Mouse (Mus musculus) ES-E14 (cell line): ENCODE measurements around the gene C1qtnf4. TPM values are rescaled to one million over a fixed set of nuclear protein-coding genes. Genes with fewer than 3 reads are reported as not detected.
"Not testable (repeated sequence)": the region's sequence is repeated elsewhere in the genome, so short reads cannot be mapped to it uniquely, and the experiment has no call there.

ENCODE experiments used
- DNase-seq: peaks from one replicate; pipeline ENCODE4 v3.0.0-alpha.2; 2013; ENCODE audit warnings: low read depth, low spot score
- H3K27ac ChIP-seq: 2 replicates; pipeline ENCODE4 v1.5.1; 2012; ENCODE audit warnings: low read depth, mild to moderate bottlenecking, low read length, moderate library complexity, mixed read lengths; ENCODE audit not compliant: poor library complexity, insufficient read depth, severe bottlenecking
- H3K36me3 ChIP-seq: 2 replicates; pipeline ENCODE4 v1.6.1; 2012; ENCODE audit warnings: mild to moderate bottlenecking, low read length, moderate library complexity, mixed read lengths; ENCODE audit not compliant: control insufficient read depth, poor library complexity, insufficient read depth, severe bottlenecking
- H3K4me1 ChIP-seq, 2 experiments: fragments of 150-350 bp in 1 of 2; sonication (generic) in 1 of 2; 2 replicates each; pipeline ENCODE4 v1.6.1; 2012; ENCODE audit warnings: low read length in 2 of 2, mild to moderate bottlenecking in 1 of 2, mixed read lengths in 1 of 2; ENCODE audit not compliant: control insufficient read depth in 2 of 2, insufficient read depth in 2 of 2, poor library complexity in 1 of 2
- H3K4me3 ChIP-seq, 2 experiments: fragments of 150-350 bp in 1 of 2; sonication (generic) in 1 of 2; 2 replicates each; pipeline ENCODE4 v1.5.1; 2012; ENCODE audit warnings: low read length in 2 of 2, low read depth in 1 of 2, mild to moderate bottlenecking in 1 of 2, mixed read lengths in 1 of 2; ENCODE audit not compliant: insufficient read depth in 1 of 2, poor library complexity in 1 of 2, severe bottlenecking in 1 of 2
- H3K9ac ChIP-seq: 2 replicates; pipeline ENCODE4 v1.6.1; 2012; ENCODE audit warnings: low read depth, mild to moderate bottlenecking, low read length, mixed read lengths; ENCODE audit not compliant: poor library complexity, insufficient read depth, severe bottlenecking
- H3K9me3 ChIP-seq: fragments of 150-350 bp; sonication (generic); 2 replicates; pipeline ENCODE4 v1.6.1; 2012; ENCODE audit warnings: low read depth, mild to moderate bottlenecking, low read length; ENCODE audit not compliant: control insufficient read depth, insufficient read depth
- CHD2 ChIP-seq: IDR thresholded peaks from 2 replicates; pipeline ENCODE4 v1.6.1; 2014; ENCODE audit warnings: mild to moderate bottlenecking, low read depth, low read length, inconsistent platforms
- HCFC1 ChIP-seq: IDR thresholded peaks from 2 replicates; pipeline ENCODE4 v1.6.1; 2012; ENCODE audit warnings: low read length, inconsistent platforms, borderline replicate concordance; ENCODE audit not compliant: insufficient read depth
- MAFK ChIP-seq: IDR thresholded peaks from 2 replicates; pipeline ENCODE4 v1.6.1; 2014; ENCODE audit warnings: mild to moderate bottlenecking, low read depth, low read length, inconsistent platforms; ENCODE audit not compliant: insufficient read depth
- ZC3H11A ChIP-seq: IDR thresholded peaks from 2 replicates; pipeline ENCODE4 v1.6.1; 2012; ENCODE audit warnings: low read depth, mild to moderate bottlenecking, inconsistent platforms, low read length, borderline replicate concordance
- ZNF384 ChIP-seq: IDR thresholded peaks from 2 replicates; pipeline ENCODE4 v1.6.1; 2012; ENCODE audit warnings: low read depth, low read length, inconsistent platforms
- in situ Hi-C, 2 experiments: fragments of 600-800 bp; cut with MboI; formaldehyde crosslinking; loops; one replicate each; pipeline ENCODE4 v1.15.1; 2025; ENCODE audit warnings: low sequenced_read_pairs in 2 of 2, inconsistent platforms in 1 of 2; ENCODE audit not compliant: unreplicated experiment in 2 of 2
- total RNA-seq: library from RNA; depleted of rRNA; stranded (reverse); fragments of 300-350 nt; gene quantifications from 2 replicates; pipeline ENCODE4 v1.2.3, GENCODE M21; 2012

Gene C1qtnf4
- total RNA-seq, 1 experiment = 2.8 TPM

DNA sequence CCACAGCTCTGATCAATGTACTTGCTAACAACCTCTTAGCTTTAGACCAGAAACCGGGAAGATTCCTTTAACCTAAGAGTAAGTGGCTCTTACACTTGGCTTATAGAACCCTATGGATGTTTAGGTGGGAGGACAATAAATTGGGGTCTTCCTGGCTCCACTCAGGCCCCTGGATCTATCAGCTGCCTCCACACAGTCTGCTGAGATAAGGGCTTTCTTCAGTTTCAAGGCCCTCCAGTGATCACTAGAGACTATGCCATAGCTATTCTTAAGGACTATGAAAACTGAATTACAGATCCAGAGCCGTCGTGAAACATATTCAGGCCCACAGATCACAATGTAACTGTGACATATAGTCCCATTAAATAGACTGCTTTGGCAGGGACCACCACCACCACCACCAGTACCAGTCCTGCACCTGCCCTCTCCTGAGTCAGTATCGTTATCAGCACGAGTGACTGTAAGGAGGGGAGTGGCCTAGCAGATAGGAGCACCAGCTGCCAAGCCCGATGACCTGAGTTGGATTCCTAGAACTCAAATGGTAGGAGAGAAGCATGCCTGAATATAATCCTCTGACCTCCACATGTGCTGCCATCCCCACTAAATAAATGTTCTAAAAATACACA is 8.1 kb downstream of the C1qtnf4 start:
- in situ Hi-C loops = no loop called here

DNA sequence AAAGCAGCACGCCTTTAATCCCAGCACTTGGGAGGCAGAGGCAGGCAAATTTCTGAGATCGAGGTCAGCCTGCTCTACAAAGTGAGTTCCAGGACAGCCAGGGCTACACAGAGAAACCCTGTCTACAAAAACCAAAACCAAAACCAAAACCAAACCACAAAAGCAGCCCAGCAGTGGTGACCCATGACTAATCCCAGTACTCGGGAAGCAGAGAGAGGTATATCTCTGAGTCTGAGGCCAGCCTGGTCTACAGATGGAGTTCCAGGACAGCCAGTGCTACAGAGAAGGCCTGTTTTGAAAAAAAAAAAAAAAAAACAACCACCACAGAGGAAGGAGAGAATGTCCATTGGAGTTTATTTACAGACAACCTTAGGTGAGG is 8.6 kb downstream of the C1qtnf4 start:
- DNase-seq, H3K4me1 ChIP-seq, H3K9me3 ChIP-seq, in situ Hi-C loops, H3K9ac ChIP-seq, H3K4me3 ChIP-seq, H3K27ac ChIP-seq: not testable (repeated sequence)
- H3K36me3 ChIP-seq = peaks cover 11% of the 10 kb centered on the region

More for the DNA sequence above, 8.1 kb downstream of the C1qtnf4 start:
- 0 out of 4 replicates have a peak, but pooled peaks cover 0 to 2% of the 10 kb centered on the region in 2 experiments for H3K4me1 ChIP-seq
- peaks cover 11% of the 10 kb centered on the region for H3K36me3 ChIP-seq
- no peak for DNase-seq
- no peak overlapping the region for H3K27ac ChIP-seq
- no peak overlapping the region for H3K4me3 ChIP-seq
- TF ChIP-seq HCFC1 = no peak
- TF ChIP-seq CHD2 = no peak
- TF ChIP-seq ZNF384 = no peak
- TF ChIP-seq MAFK = no peak
- no peak for TF ChIP-seq ZC3H11A
- no peak overlapping the region for H3K9ac ChIP-seq
- no peaks in the 10 kb centered on the region for H3K9me3 ChIP-seq

DNA sequence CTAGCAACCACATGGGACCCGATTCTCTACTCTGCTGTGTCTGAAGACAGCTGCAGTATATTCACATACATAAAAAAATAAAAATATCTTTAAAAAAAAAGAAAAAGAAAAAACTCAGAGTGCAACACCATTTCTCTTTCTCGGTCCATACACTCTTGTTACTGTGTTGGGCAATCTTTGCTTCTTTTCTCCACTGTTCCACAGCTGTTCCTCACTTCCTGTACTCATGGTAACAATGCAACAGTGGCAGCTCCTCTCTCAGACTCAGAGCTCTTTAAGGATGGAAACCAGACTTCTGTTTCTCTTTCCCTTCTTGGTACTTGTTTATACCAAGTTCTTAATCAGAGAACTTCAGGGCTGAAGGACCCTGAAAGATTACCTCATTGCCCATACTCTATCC is 17.7 kb downstream of the C1qtnf4 start:
- H3K9me3 ChIP-seq = no peaks in the 10 kb centered on the region
- no peak overlapping the region for H3K9ac ChIP-seq
- H3K27ac ChIP-seq = no peak overlapping the region
- no peak for DNase-seq
- in situ Hi-C loops = no loop called here
- peaks cover 15% of the 10 kb centered on the region for H3K36me3 ChIP-seq
- 0 out of 4 replicates have a peak, but pooled peaks cover 0 to 2% of the 10 kb centered on the region in 2 experiments for H3K4me1 ChIP-seq
- TF ChIP-seq MAFK = no peak
- TF ChIP-seq CHD2 = no peak
- TF ChIP-seq ZNF384 = no peak
- TF ChIP-seq ZC3H11A = no peak
- H3K4me3 ChIP-seq = peak overlapping the region; percentile 86 to 90; a peak in 3 of 4 replicates

DNA sequence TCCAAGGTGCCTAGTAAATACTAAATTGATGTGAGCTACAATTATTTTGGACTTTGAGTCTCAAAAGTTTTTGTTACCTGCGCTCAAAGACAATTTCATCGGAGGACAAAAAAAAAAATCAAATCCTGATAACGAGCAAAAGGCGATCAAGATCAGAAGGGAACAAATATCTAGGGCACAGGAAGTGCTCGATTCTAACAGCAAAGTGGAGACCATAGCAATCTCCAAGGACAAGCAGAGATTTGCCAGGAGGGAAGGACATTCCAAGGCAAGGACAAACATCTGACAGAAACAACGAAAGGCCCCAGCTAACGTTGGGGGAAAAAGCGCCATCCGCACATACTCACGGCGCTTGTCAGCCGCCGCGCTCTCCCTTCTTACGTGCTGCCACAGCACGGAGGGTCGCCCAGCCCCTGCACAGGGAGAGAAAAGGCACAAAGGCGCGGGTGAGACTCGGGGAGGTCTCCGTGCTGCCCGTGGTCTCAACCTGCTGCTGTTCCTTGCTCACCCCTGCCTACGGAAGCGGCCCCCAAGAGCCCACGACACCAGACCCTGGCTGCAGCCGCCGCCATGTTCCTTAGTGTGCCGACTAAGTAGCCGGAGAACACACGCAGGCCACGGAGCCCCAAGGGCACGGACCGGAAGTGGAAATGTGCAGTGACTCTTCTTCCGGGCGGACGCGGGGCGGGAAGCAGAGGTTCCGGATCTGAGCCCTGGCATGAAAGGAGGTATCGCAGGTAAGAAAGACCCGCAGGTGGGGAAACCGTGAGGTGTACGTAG is 18.6 kb downstream of the C1qtnf4 start, which contains the start of the genes Kbtbd4 and Ndufs3:
Gene Kbtbd4, plus strand, starts transcription at position 665 of the 780 bp plus-strand sequence.
Gene Ndufs3, minus strand, starts transcription at position 752 of the 780 bp plus-strand sequence.
- Histone ChIP-seq H3K4me1 (0 out of 4 replicates have a peak, but pooled peaks cover 0 to 2% of the 10 kb centered on the region in 2 experiments), H3K4me3 (peak within 1 kb of the TSS; percentile 86 to 90), H3K9me3 (no peaks in the 10 kb centered on the region), H3K36me3 (peaks cover 17% of the 10 kb centered on the region), H3K27ac (peak within 1 kb of the TSS; percentile 16), H3K9ac (peak within 1 kb of the TSS; percentile 94)
- peak; percentile 88 for DNase-seq
- in situ Hi-C loops = no loop called here
- TF ChIP-seq CHD2 = no peak
- TF ChIP-seq HCFC1 = peak; percentile 89
- no peak for TF ChIP-seq MAFK
- TF ChIP-seq ZC3H11A = no peak
- TF ChIP-seq ZNF384 = peak; percentile 30; the same call in 1 of the 2 replicates
